Comparison of ENCODE assay signal across 8 mouse cellular contexts in the genomic region with DNA sequence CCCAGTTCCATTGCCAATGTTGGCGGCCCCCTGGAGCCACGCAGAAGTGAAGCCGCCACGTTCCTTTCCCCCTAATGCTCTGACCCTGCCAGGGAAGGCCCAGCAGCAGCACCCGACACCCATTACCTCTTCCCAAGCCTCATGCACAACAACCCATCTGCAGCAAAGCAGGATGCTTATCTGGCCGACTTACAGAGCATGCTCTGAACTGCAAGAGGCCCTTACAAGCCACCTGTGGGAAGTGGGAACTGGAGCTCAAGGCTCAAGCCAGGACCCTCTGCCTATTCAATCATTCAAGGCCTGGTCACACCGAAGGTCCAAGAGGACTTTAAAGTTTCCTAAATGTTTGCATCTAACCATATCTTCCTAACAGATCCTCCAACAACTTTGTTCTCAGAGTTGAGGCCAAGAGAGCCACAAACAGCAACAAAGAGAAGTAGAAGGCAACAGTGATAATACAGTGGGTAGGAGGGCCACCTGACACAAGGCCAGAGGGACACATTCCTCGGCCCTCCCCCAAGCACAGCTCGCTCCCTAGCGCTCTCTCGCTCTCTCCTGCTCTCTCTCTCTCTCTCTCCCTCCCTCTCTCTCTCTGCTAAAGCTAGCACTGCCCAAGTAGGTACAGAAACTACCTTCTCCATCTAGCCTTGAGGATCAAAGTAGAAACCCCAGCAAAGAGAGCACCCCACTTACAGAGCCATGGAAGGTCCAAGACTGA. TPM values are rescaled to one million over a fixed set of nuclear protein-coding genes. Genes with fewer than 3 reads are reported as not detected.
DNase-seq lines count a peak whose midpoint lies in the region; ATAC-seq and TF ChIP-seq lines count a peak whose summit lies in the region.

No protein-coding gene starts in this region.

- WGBS in heart, embryonic 10.5 days, result 25% methylated on average over 11 of the region's 11 CpGs
- 43% methylated on average over 11 of the region's 11 CpGs for WGBS in midbrain, embryonic 10.5 days

- H3K27me3 ChIP-seq in heart, embryonic 10.5 days (ENCODE audit: insufficient read depth, poor library complexity, severe bottlenecking), result no peaks in the 10 kb centered on the region
- H3K27me3 ChIP-seq in G1E (ENCODE audit: insufficient read depth, low read length), result no peaks in the 10 kb centered on the region; the same call in 1 of the 2 replicates
- H3K27me3 ChIP-seq in midbrain, embryonic 10.5 days (ENCODE audit: low read depth, poor library complexity, severe bottlenecking), result no peaks in the 10 kb centered on the region

- H3K9me3 ChIP-seq in heart, embryonic 10.5 days, result no peaks in the 10 kb centered on the region
- H3K9me3 ChIP-seq in G1E (replicated peaks), result no peaks in the 10 kb centered on the region
- no peaks in the 10 kb centered on the region for H3K9me3 ChIP-seq in midbrain, embryonic 10.5 days (replicated peaks)

- H3K4me1 ChIP-seq in heart, embryonic 10.5 days, result peaks cover 35% of the 10 kb centered on the region
- H3K4me1 ChIP-seq in G1E (ENCODE audit: insufficient read depth, low read depth, low read length), result peaks cover 60% of the 10 kb centered on the region
- peaks cover 49% of the 10 kb centered on the region for H3K4me1 ChIP-seq in midbrain, embryonic 10.5 days

- DNase-seq in heart, embryonic 10.5 days (ENCODE audit: low spot score), result no peak
- no peak for DNase-seq in heart, adult 9 months (ENCODE audit: low spot score in 2 of 2)
- peak; percentile 26 for DNase-seq in G1E (ENCODE audit: low spot score)
- peak; percentile 13 for DNase-seq in heart, postnatal 4 days
- DNase-seq in midbrain, embryonic 10.5 days (ENCODE audit: low spot score), result no peak
- no peak for DNase-seq in adrenal gland, adult 8-10 months
- DNase-seq in MN1 (ENCODE audit: low spot score), result no peak
- DNase-seq in spleen, adult 12 weeks (ENCODE audit: low spot score), result no peak

- ATAC-seq in G1E (ENCODE audit: extremely low read depth, insufficient number of reproducible peaks, low FRiP score, poor library complexity, severe bottlenecking), result no peak

- peaks cover 37% of the 10 kb centered on the region for H3K36me3 ChIP-seq in heart, embryonic 10.5 days
- H3K36me3 ChIP-seq in G1E (replicated peaks), result peaks cover 64% of the 10 kb centered on the region
- H3K36me3 ChIP-seq in midbrain, embryonic 10.5 days, result peaks cover 44% of the 10 kb centered on the region

- H3K27ac ChIP-seq in heart, embryonic 10.5 days, result peak overlapping the region; percentile 65; the same call in 1 of the 2 replicates
- peak overlapping the region; percentile 99; the same call in 1 of the 2 replicates for H3K27ac ChIP-seq in midbrain, embryonic 10.5 days (replicated peaks)

- no peak for TF ChIP-seq CTCF in G1E (IDR thresholded peaks at IDR 0.05; ENCODE audit: low read depth, low read length)

- H3K4me3 ChIP-seq in heart, embryonic 10.5 days, result peak overlapping the region; percentile 94
- peak overlapping the region; percentile 92; the same call in 1 of the 2 replicates for H3K4me3 ChIP-seq in G1E (ENCODE audit: low read depth, low read length)
- H3K4me3 ChIP-seq in midbrain, embryonic 10.5 days, result peak overlapping the region; percentile 99

RNA-seq across cellular contexts. Expression of a gene that starts 2.5 kb away (rescaled TPM):
- 10.1 and 12.0 TPM in 2 replicates for polyA plus RNA-seq in heart, embryonic 10.5 days (2016; fragmentation: Nextera tagmentation; extraction: Ambion mirVana)
- total RNA-seq in G1E (2014; fragmentation: Nextera tagmentation) (141 and 150 TPM in 2 replicates), G1E (2017) (22.1 and 27.0 TPM in 2 replicates)
- 42.8 and 57.8 TPM in 2 replicates for polyA plus RNA-seq in G1E (2012)
- 10 to 100 TPM; 65.6 to 67.2 TPM for total RNA-seq in heart, postnatal 4 days (2021)
- 9.1 and 10.1 TPM in 2 replicates for polyA plus RNA-seq in midbrain, embryonic 10.5 days (2016; fragmentation: Nextera tagmentation; extraction: Ambion mirVana)
- 100 to 1,000 TPM in 1 of 4 experiments, 10 to 100 TPM in 3; 61.7 to 114 (median 71.8) TPM for total RNA-seq in adrenal gland, adult 8-10 months (2022)

RNA-seq across cellular contexts. Expression of a gene that starts 25.8 kb away (rescaled TPM):
- 6.5 and 11.8 TPM in 2 replicates for polyA plus RNA-seq in heart, embryonic 10.5 days (2016; fragmentation: Nextera tagmentation; extraction: Ambion mirVana)
- total RNA-seq in G1E (2014; fragmentation: Nextera tagmentation), result 5.2 and 8.4 TPM in 2 replicates
- 7.8 and 8.0 TPM in 2 replicates for total RNA-seq in G1E (2017)
- polyA plus RNA-seq in G1E (2012), result 2.7 and 2.9 TPM in 2 replicates
- 1 to 10 TPM; 2.0 TPM for total RNA-seq in heart, postnatal 4 days (2021)
- polyA plus RNA-seq in midbrain, embryonic 10.5 days (2016; fragmentation: Nextera tagmentation; extraction: Ambion mirVana), result 19.3 and 23.9 TPM in 2 replicates
- 1 to 10 TPM; 2.8 to 7.2 (median 4.2) TPM for total RNA-seq in adrenal gland, adult 8-10 months (2022)

RNA-seq across cellular contexts. Expression of a gene that starts 29.8 kb away (rescaled TPM):
- 2.9 and 3.0 TPM in 2 replicates for polyA plus RNA-seq in heart, embryonic 10.5 days (2016; fragmentation: Nextera tagmentation; extraction: Ambion mirVana)
- not detected in 2 replicates for total RNA-seq in G1E (2014; fragmentation: Nextera tagmentation)
- 0.05 and 0.06 TPM in 2 replicates for total RNA-seq in G1E (2017)
- not detected in 2 replicates for polyA plus RNA-seq in G1E (2012)
- 1 to 10 TPM; 2.7 to 3.5 TPM for total RNA-seq in heart, postnatal 4 days (2021)
- 0.27 and 0.58 TPM in 2 replicates for polyA plus RNA-seq in midbrain, embryonic 10.5 days (2016; fragmentation: Nextera tagmentation; extraction: Ambion mirVana)
- total RNA-seq in adrenal gland, adult 8-10 months (2022), result 1 to 10 TPM; 1.8 to 3.8 (median 2.1) TPM

RNA-seq across cellular contexts. Expression of a gene that starts 37.2 kb away (rescaled TPM):
- 95.0 and 97.7 TPM in 2 replicates for polyA plus RNA-seq in heart, embryonic 10.5 days (2016; fragmentation: Nextera tagmentation; extraction: Ambion mirVana)
- total RNA-seq in G1E (2014; fragmentation: Nextera tagmentation) (62.8 and 72.4 TPM in 2 replicates), G1E (2017) (114 and 150 TPM in 2 replicates)
- 106 and 142 TPM in 2 replicates for polyA plus RNA-seq in G1E (2012)
- 10 to 100 TPM; 88.9 to 89.3 TPM for total RNA-seq in heart, postnatal 4 days (2021)
- 90.4 and 94.9 TPM in 2 replicates for polyA plus RNA-seq in midbrain, embryonic 10.5 days (2016; fragmentation: Nextera tagmentation; extraction: Ambion mirVana)
- total RNA-seq in adrenal gland, adult 8-10 months (2022), result 10 to 100 TPM; 76.0 to 83.8 (median 79.2) TPM

RNA-seq across cellular contexts. Expression of a gene that starts 49.5 kb away (rescaled TPM):
- polyA plus RNA-seq in heart, embryonic 10.5 days (2016; fragmentation: Nextera tagmentation; extraction: Ambion mirVana), result 14.9 and 20.2 TPM in 2 replicates
- 10.9 and 17.1 TPM in 2 replicates for total RNA-seq in G1E (2014; fragmentation: Nextera tagmentation)
- 4.5 and 7.4 TPM in 2 replicates for total RNA-seq in G1E (2017)
- 9.6 and 9.7 TPM in 2 replicates for polyA plus RNA-seq in G1E (2012)
- total RNA-seq in heart, postnatal 4 days (2021), result 10 to 100 TPM; 14.1 to 15.9 TPM
- polyA plus RNA-seq in midbrain, embryonic 10.5 days (2016; fragmentation: Nextera tagmentation; extraction: Ambion mirVana), result 24.7 and 28.6 TPM in 2 replicates
- total RNA-seq in adrenal gland, adult 8-10 months (2022), result 10 to 100 TPM; 12.3 to 33.2 (median 27.8) TPM

Comparison
In these comparisons a context has a peak if more than half of its experiments do, and no peak if none do; other contexts are left out.
1. DNase-seq: peak in G1E (single experiment) and heart, postnatal 4 days (single experiment); none in heart, embryonic 10.5 days (single experiment), heart, adult 9 months (0 of 2), midbrain, embryonic 10.5 days (single experiment), adrenal gland, adult 8-10 months (single experiment), MN1 (single experiment) and spleen, adult 12 weeks (single experiment).
2. Peak in every context shown above with its lines, with median percentiles within 50 percentile points of each other: H3K4me3 ChIP-seq.